In the genomic region with DNA sequence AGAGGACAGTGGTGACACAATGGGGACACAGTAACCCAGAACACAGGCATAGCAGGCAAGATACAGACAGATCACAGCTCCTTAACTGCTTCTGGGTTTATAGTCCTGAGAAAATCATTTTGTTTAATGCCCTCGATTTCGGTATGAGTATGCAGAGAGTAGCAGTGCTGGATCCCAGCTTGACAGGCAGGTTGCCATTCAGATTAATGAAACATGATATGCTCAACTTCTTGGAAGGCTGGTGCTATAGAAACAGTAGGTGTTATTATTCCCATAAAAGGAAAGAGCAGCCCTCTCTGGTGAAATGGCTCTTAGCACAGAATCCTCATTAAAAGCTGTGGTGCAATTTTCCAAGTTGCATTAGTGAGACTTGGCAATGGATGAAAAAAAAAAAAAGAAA, we compare ENCODE assay signal across 9 mouse cellular contexts.
DNase-seq lines count a peak whose midpoint lies in the region; ATAC-seq and TF ChIP-seq lines count a peak whose summit lies in the region.
"Had no signal": no experiment of that assay in that cellular context is flagged by ENCODE, and none has a peak within 500 bp of the region (broad histone marks: within the 10 kb centered on the region; RNA-seq: fewer than 3 reads in every experiment).

No protein-coding gene starts in this region.

- peak overlapping the region; percentile 70 for H3K27ac ChIP-seq in gastrocnemius, adult 2 months
- peak overlapping the region; percentile 53 for H3K27ac ChIP-seq in lung, embryonic 15.5 days
- H3K27ac ChIP-seq in heart, postnatal 0 days (ENCODE audit: low read depth) = peak overlapping the region; percentile 76
- peak overlapping the region; percentile 81 for H3K27ac ChIP-seq in midbrain, embryonic 16.5 days (ENCODE audit: low read length)

- no peak overlapping the region for H3K4me3 ChIP-seq in gastrocnemius, adult 2 months
- H3K4me3 ChIP-seq in lung, embryonic 15.5 days = no peak overlapping the region
- H3K4me3 ChIP-seq in heart, postnatal 0 days (ENCODE audit: low read depth, low read length) = no peak overlapping the region
- no peak overlapping the region for H3K4me3 ChIP-seq in midbrain, embryonic 16.5 days (ENCODE audit: low read depth, low read length)

- intact Hi-C loops in gastrocnemius, adult 2 months (cut with DNase I) = no loop called here
- intact Hi-C loops in gastrocnemius, postnatal 36 days (cut with DNase I) = no loop called here

- H3K9ac ChIP-seq in lung, embryonic 15.5 days = no peak overlapping the region
- no peak overlapping the region for H3K9ac ChIP-seq in heart, postnatal 0 days (replicated peaks; ENCODE audit: low read depth, low read length)
- no peak overlapping the region for H3K9ac ChIP-seq in midbrain, embryonic 16.5 days (ENCODE audit: low read depth, low read length)

- H3K4me2 ChIP-seq in lung, embryonic 15.5 days = no peak overlapping the region
- no peak overlapping the region for H3K4me2 ChIP-seq in heart, postnatal 0 days (ENCODE audit: low read depth, low read length)
- no peak overlapping the region for H3K4me2 ChIP-seq in midbrain, embryonic 16.5 days (ENCODE audit: low read length)

- whole genome bisulfite sequencing in lung, embryonic 15.5 days = 26% methylated on average over 2 of the region's 2 CpGs
- 40% methylated on average over 2 of the region's 2 CpGs for WGBS in heart, postnatal 0 days
- WGBS in midbrain, embryonic 16.5 days = 9% methylated on average over 2 of the region's 2 CpGs

- TF ChIP-seq EP300 in heart, postnatal 0 days (IDR thresholded peaks at IDR 0.05; ENCODE audit: low read depth) = no peak

- peaks cover 28% of the 10 kb centered on the region for H3K4me1 ChIP-seq in lung, embryonic 15.5 days
- peaks cover 43% of the 10 kb centered on the region for H3K4me1 ChIP-seq in heart, postnatal 0 days (ENCODE audit: control insufficient read depth, insufficient read depth)
- peaks cover 31% of the 10 kb centered on the region for H3K4me1 ChIP-seq in midbrain, embryonic 16.5 days (ENCODE audit: control insufficient read depth, insufficient read depth, low read length)

- H3K36me3 ChIP-seq in lung, embryonic 15.5 days = no peaks in the 10 kb centered on the region
- H3K36me3 ChIP-seq in heart, postnatal 0 days (replicated peaks; ENCODE audit: control insufficient read depth, insufficient read depth, low read length) = no peaks in the 10 kb centered on the region
- no peaks in the 10 kb centered on the region for H3K36me3 ChIP-seq in midbrain, embryonic 16.5 days (ENCODE audit: control insufficient read depth, insufficient read depth, low read length)

- H3K9me3 ChIP-seq in lung, embryonic 15.5 days = no peaks in the 10 kb centered on the region
- no peaks in the 10 kb centered on the region for H3K9me3 ChIP-seq in heart, postnatal 0 days (replicated peaks; ENCODE audit: control insufficient read depth, low read length)
- no peaks in the 10 kb centered on the region for H3K9me3 ChIP-seq in midbrain, embryonic 16.5 days (replicated peaks; ENCODE audit: control insufficient read depth, low read length, poor library complexity, severe bottlenecking)

- DNase-seq in gastrocnemius, adult 2 months = no peak
- DNase-seq in gastrocnemius, postnatal 36 days = no peak
- DNase-seq in lung, postnatal 36 days = no peak
- no peak for DNase-seq in heart, postnatal 0 days (ENCODE audit: low spot score)
- no peak for DNase-seq in right cerebral cortex, adult 2 months (ENCODE audit: low spot score in 2 of 2)
- no peak for DNase-seq in thymus, postnatal 10 days (ENCODE audit: low spot score in 2 of 2)
- DNase-seq: kidney, adult 9 months had no signal

- no peak for TF ChIP-seq CTCF in gastrocnemius, adult 2 months (IDR thresholded peaks at IDR 0.05)
- no peak for TF ChIP-seq CTCF in heart, postnatal 0 days (IDR thresholded peaks at IDR 0.05; ENCODE audit: low read depth)

- H3K27me3 ChIP-seq in lung, embryonic 15.5 days = no peaks in the 10 kb centered on the region
- H3K27me3 ChIP-seq in heart, postnatal 0 days (ENCODE audit: control insufficient read depth, insufficient read depth, low read length) = no peaks in the 10 kb centered on the region
- no peaks in the 10 kb centered on the region for H3K27me3 ChIP-seq in midbrain, embryonic 16.5 days (ENCODE audit: control insufficient read depth, insufficient read depth, low read depth, low read length)

- ATAC-seq in lung, embryonic 15.5 days (ENCODE audit: borderline replicate concordance, extremely low read depth, low FRiP score, low TSS enrichment) = no peak
- no peak for ATAC-seq in heart, postnatal 0 days (ENCODE audit: insufficient read depth, low read depth)
- peak; percentile 61 for ATAC-seq in midbrain, embryonic 16.5 days
